Mouse (Mus musculus) lung, postnatal 36 days (tissue): ENCODE measurements around the gene Cacna1s.

Experiments used
- DNase-seq: peaks from one replicate; pipeline ENCODE4 v3.0.0; 2022; ENCODE audit warnings: mixed read lengths

Gene Cacna1s

GRCm38 (mm10) chr1:136138191-136138830 lies 85.8 kb downstream of the Cacna1s start:
- no peak for DNase-seq

- DNase-seq, result peak; percentile 85
Measured at GRCm38 (mm10) chr1:136139990-136140640, 87.6 kb downstream of the Cacna1s start.

GRCm38 (mm10) chr1:136141176-136141950 lies 88.8 kb downstream of the Cacna1s start:
- DNase-seq, result peak; percentile 47

- no peak for DNase-seq
Measured at GRCm38 (mm10) chr1:136142336-136142735, 89.8 kb downstream of the Cacna1s start.

GRCm38 (mm10) chr1:136143514-136143913 lies 91.0 kb downstream of the Cacna1s start:
- DNase-seq, result no peak

GRCm38 (mm10) chr1:136149702-136150101 lies 97.2 kb downstream of the Cacna1s start:
- no peak for DNase-seq

- DNase-seq, result no peak
Measured at GRCm38 (mm10) chr1:136151371-136151770, 98.8 kb downstream of the Cacna1s start.

- DNase-seq, result no peak
Measured at GRCm38 (mm10) chr1:136156304-136156703, 103.8 kb downstream of the Cacna1s start.

- DNase-seq, result no peak
Measured at GRCm38 (mm10) chr1:136156951-136157350, 104.4 kb downstream of the Cacna1s start.

- no peak for DNase-seq
Measured at GRCm38 (mm10) chr1:136159830-136160229, 107.3 kb downstream of the Cacna1s start.

- DNase-seq, result no peak
Measured at GRCm38 (mm10) chr1:136160297-136160696, 107.7 kb downstream of the Cacna1s start.

- DNase-seq, result no peak
Measured at GRCm38 (mm10) chr1:136160930-136161329, 108.4 kb downstream of the Cacna1s start.

- no peak for DNase-seq
Measured at GRCm38 (mm10) chr1:136161333-136161921, 108.9 kb downstream of the Cacna1s start.

GRCm38 (mm10) chr1:136165436-136165835 lies 112.9 kb downstream of the Cacna1s start:
- DNase-seq, result no peak

- DNase-seq, result no peak
Measured at GRCm38 (mm10) chr1:136167657-136168056, 115.1 kb downstream of the Cacna1s start.
